Mouse (Mus musculus) Patski (cell line): ENCODE measurements around the gene Arhgap36. TPM values are rescaled to one million over a fixed set of nuclear protein-coding genes. Genes with fewer than 3 reads are reported as not detected.

ENCODE experiments used
- ATAC-seq: fragments of 100-300 bp; one replicate; pipeline ENCODE4 v1.8.0; 2021
- CTCF ChIA-PET: fragments of 350-600 bp; sonication (Branson Sonifier 250); formaldehyde crosslinking; loops from one replicate; lab custom pipeline; 2022; ENCODE audit warnings: inconsistent platforms; lab: Charles Lee
- POLR2A ChIA-PET: fragments of 350-600 bp; sonication (Branson Sonifier 250); formaldehyde crosslinking; loops from one replicate; lab custom pipeline; 2022; ENCODE audit warnings: antibody characterized with exemption, inconsistent platforms; lab: Charles Lee
- DNase-seq: peaks from one replicate; pipeline ENCODE4 v3.0.0-alpha.2; 2011; ENCODE audit warnings: low read depth, low spot score
- H3K27me3 ChIP-seq: fragments of 371-371 bp; one replicate; pipeline ENCODE4 v1.5.1; 2021
- CTCF ChIP-seq: fragments of 100-300 bp; IDR thresholded peaks from one replicate; pipeline ENCODE4 v1.5.1; 2021
- in situ Hi-C: fragments of 300-500 bp; cut with MboI; formaldehyde crosslinking; loops from 3 replicates; pipeline ENCODE4 v1.11.1; 2018; ENCODE audit warnings: low pct_unique_long_range_greater_than_20kb, mixed read lengths
- polyA plus RNA-seq: library from polyadenylated mRNA; unstranded; gene quantifications from one replicate; pipeline ENCODE4 v1.2.3, GENCODE M21; 2021

Gene Arhgap36
- polyA plus RNA-seq = not detected

DNA sequence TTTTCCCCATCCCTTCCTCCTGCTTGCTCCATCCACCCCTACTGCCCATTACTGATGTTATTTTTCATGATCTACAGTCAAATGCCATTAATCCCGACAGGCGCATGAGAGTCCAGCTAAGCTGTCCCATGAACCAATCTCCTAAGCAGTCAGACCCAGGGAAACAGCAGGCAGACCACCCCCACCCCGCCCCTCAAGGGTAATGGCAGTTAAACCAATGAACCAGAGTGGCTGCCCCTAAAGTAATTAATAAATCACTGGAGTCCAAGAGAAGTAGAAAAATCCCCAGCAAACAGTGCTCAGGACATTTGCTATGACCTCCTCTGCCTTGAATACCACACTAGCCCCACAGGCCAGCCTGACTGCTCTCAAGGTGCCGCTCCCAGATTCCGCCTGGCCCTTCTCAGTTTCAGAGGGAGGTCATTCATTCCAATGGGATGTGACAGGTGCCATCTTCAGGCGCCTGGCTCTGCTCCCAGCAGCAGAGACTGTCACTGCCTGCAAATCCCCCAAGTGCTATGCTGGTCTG is at the start of gene Arhgap36:
Gene Arhgap36, plus strand, starts transcription at position 504 of the 529 bp plus-strand sequence.
- TF ChIP-seq CTCF = no peak
- DNase-seq (no peak), ATAC-seq (no peak)
- peaks cover 52% of the 10 kb centered on the region for H3K27me3 ChIP-seq
- in situ Hi-C loops = no loop called here
- POLR2A ChIA-PET = no interaction called here
- CTCF ChIA-PET = no interaction called here

DNA sequence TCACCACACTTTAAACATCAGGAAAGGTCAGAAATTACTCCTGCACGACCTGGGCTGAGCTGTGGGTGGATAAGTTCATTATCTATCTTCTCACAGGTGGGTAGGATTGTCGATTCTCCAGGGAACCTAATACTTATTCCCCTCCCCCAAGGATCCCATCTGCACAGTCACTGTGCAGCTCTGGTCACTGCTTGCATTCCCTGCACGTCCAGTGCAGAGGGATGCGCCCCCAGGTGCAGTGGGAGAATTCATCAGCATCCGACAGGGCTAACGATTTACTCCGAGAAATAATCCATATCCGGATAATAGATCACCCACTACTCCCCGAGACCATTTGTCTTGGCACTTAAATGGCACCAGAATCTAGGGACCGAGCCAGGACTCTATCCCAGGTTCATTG is 6.0 kb upstream of the Arhgap36 start:
- CTCF ChIA-PET = interaction anchor here (1.2 kb wide), 1 partner anchor 9 kb away, joined by 3 read pairs; no protein-coding TSS in a partner anchor
- ATAC-seq = no peak
- in situ Hi-C loops = no loop called here

DNA sequence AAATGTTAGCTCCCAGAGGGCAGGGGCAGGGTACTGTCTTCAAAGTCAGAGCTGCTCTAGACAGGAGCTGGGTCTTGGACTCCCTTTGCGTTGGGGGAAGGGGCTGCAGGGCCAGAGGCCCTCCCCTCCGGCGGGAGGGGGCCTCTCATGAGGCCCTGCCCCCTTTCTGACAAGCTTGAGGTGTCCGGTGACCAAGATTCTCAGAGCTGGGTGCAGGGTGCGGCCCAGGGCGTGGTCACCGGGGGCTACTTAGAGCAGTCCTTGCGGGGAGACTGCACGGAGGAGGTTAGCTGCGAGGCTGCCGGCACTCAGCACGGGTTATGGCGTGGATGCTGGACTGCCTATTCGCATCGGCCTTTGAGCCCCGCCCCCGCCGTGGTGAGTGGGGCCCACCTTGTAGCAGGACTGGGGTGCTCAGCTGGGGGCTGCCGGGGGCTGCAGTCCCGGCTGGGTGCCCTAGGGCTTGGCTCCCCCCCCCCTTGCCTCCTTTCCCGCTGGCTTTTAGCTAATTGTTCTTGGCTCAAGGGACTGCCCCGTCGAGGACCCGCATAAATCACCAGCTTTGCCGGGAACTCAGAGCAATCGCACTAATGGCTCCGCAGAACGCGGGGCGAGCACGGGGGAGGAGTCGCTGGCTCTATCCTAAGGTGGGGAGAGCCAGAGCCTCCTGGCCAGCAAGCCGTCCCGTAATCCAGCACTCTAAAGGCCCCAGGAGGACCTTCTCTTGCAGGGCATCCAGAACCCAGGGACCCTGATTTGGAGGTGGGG is 6.7 kb downstream of the Arhgap36 start:
- DNase-seq = no peak
- ATAC-seq = no peak
- ChIA-PET POLR2A (no interaction called here), CTCF (no interaction called here)
- in situ Hi-C loops = no loop called here
- H3K27me3 ChIP-seq = peaks cover 44% of the 10 kb centered on the region
- no peak for TF ChIP-seq CTCF

More for the DNA sequence above, 6.0 kb upstream of the Arhgap36 start:
- TF ChIP-seq CTCF = no peak
- H3K27me3 ChIP-seq = peaks cover 40% of the 10 kb centered on the region
- POLR2A ChIA-PET = no interaction called here
- DNase-seq = no peak

DNA sequence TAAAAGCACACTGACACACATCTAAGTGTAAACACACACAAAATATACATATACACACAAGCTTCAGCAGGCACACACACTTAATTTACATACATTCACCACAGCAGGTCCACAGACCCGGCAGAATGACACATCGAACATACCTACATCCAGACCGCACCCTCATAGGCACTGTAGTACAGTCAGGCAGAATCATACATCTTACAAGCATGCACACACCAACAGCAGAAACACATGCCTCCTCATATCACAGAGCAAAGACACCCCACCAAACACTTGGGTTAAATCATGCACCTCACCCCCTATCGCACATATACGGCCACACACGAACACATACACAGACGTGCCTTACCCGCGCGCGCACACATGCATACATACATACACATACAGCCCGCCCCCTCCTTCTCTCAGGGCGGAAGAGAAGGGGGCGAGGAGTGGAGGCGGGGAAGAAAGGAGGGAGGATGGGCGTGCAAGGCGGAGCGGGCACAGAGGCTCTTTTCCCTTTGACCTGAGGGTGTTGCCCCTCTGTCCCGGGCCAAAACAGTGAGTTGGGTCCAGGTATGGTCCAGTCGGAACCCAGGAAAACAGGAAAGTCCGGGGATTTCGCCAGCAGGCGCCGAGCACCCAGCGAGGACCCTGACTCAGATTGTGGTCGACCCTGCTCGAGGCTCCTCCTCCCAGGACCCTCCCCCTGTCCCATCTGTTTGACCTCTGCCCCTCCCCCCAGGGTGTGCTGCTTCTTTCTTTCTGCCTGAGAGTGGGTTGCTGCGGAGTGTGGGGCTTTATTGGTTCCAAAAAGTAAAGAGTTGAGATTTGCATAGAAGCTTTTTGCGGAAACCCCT is 16.4 kb downstream of the Arhgap36 start:
- POLR2A ChIA-PET = no interaction called here
- TF ChIP-seq CTCF = no peak
- ATAC-seq = no peak
- in situ Hi-C loops = no loop called here
- H3K27me3 ChIP-seq = peaks cover 47% of the 10 kb centered on the region
- CTCF ChIA-PET = no interaction called here
- no peak for DNase-seq

DNA sequence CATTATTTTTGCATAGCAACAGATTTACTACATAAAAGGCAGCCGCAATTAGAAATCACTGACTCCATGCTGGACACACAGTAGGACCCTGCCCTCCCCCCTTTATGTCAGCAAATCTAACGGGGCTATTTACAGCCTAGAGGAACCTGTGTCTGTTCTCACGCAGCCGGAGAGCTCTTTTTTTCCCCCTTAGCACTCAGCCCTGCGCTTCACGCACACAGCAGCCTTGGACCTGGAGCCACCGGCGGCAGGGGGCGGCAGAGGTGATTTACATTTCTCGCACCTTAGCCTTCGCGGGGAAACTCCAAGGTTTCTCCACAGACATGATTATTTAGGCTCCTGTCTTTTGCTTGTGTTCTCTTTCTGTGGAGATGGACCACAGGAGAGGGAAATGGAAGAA is 17.1 kb downstream of the Arhgap36 start:
- CTCF ChIA-PET = no interaction called here
- ATAC-seq = no peak
- in situ Hi-C loops = no loop called here

DNA sequence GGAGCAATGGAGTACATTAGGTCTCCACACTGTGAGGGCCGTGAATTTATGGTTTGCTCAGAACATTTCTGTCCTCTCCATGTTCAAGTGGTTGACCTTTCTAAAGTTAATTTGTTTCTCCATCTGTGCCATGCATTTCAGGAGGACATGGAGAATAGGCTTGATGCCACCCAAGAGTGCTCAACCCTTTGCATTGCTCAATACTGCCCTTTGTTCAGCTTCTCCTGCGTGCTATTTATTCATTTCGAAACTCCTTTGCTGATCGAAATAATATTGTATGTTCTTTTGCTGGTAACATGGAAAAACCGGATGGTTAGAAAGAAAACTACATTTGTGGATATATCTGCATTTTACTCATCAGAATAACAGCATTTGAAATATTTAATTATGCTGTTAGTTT is 25.4 kb downstream of the Arhgap36 start:
- in situ Hi-C loops = no loop called here

More for the DNA sequence above, 17.1 kb downstream of the Arhgap36 start:
- no peak for TF ChIP-seq CTCF
- peaks cover 47% of the 10 kb centered on the region for H3K27me3 ChIP-seq
- POLR2A ChIA-PET = no interaction called here
- DNase-seq = no peak

DNA sequence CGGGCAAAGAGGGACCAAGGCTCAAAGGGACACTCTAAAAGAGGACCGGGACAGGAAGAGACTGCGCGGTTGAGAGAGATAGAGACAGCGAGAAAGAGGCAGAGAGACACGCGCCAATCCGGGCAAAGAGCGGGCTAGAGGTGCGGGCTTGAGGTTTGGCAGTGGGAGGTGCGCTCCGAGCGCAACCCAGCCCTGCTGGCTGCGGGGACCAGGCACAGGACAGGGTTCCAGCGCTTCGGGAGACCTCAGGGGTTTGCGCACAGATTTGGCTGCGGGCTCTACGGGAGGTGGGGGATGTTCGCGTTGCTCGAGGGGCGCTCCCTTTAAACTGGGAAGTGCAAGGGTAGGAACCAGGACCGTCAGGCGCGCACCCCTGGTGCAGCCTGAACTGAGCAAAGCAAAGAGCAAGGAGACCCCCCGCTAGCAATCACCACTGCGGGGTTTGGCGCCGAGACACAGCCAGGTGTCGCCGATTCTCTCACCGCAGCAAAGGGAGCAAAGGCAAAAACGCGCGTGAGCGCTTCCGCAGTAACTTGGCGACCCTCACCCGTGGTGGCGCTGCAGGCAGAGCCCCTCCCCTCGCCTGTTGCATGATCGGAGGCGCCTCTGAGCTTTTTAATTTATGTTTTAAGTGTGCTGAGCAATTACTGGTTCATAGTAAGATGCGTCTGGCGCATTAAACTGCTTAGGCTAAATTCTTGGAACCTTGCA is 30.1 kb downstream of the Arhgap36 start:
- DNase-seq (no peak), ATAC-seq (no peak)
- TF ChIP-seq CTCF = no peak
- ChIA-PET POLR2A (no interaction called here), CTCF (no interaction called here)
- H3K27me3 ChIP-seq = peaks cover 51% of the 10 kb centered on the region
- in situ Hi-C loops = no loop called here

More for the DNA sequence above, 25.4 kb downstream of the Arhgap36 start:
- ChIA-PET POLR2A (no interaction called here), CTCF (no interaction called here)
- ATAC-seq (no peak), DNase-seq (no peak)
- H3K27me3 ChIP-seq = peaks cover 48% of the 10 kb centered on the region
- TF ChIP-seq CTCF = no peak

Other genes starting within 250 kb of the Arhgap36 start
- gene Enox2, start 175.7 kb upstream of the Arhgap36 start, polyA plus RNA-seq = 10.2 TPM
- not detected for gene Olfr1320, start 208.4 kb downstream of the Arhgap36 start, polyA plus RNA-seq